Mouse (Mus musculus) embryonic fibroblast, embryonic 13.5 days (primary cell): ENCODE measurements around the gene Sema4c.

Experiments used
- CTCF ChIP-seq: IDR thresholded peaks from 2 replicates; pipeline ENCODE4 v1.5.1; 2011; ENCODE audit warnings: mild to moderate bottlenecking, control low read depth, low read length, moderate library complexity, borderline replicate concordance; ENCODE audit not compliant: insufficient read depth
- POLR2A ChIP-seq: IDR thresholded peaks from 2 replicates; pipeline ENCODE4 v1.6.1; 2011; ENCODE audit warnings: low read depth, mild to moderate bottlenecking, control low read depth, low read length, moderate library complexity

DNA sequence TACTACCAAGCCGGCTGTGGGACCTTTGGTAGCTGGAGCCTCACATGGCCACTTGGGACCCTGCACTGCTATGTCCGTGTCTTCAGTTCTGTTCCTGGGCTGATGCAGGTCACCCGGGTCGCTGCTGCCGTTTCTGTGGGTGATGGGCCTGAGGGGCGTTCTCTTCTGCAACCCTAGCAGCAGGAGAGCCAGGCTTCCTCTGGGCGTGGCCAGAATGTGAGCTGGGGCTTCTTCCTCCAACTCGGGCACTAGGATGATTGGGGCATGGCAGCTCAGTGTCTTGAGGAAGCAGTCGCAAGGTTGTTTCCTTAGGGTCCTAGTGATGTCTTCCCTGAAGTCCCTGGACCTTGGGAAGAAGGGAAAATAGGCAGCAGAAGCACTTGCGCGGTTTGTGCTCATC, 38.5 kb downstream of the Sema4c start:
- no peak for TF ChIP-seq CTCF
- no peak for TF ChIP-seq POLR2A
